In genomic region chrX:77795858-77796174, GRCm38 (mm10) we compare ENCODE assay signal across 8 mouse cellular contexts. TPM values are rescaled to one million over a fixed set of nuclear protein-coding genes. Genes with fewer than 3 reads are reported as not detected.
A peak's percentile ranks its signal among the peaks of the same experiment; 100 is the strongest.
DNase-seq lines count a peak whose midpoint lies in the region; ATAC-seq lines count a peak whose summit lies in the region.

No protein-coding gene starts in this region.

- H3K27ac ChIP-seq in embryonic facial prominence, embryonic 14.5 days (replicated peaks; ENCODE audit: low read depth, low read length), result peak overlapping the region; percentile 77; the same call in 1 of the 2 replicates
- peak overlapping the region; percentile 88 for H3K27ac ChIP-seq in heart, embryonic 10.5 days
- peak overlapping the region; percentile 92 for H3K27ac ChIP-seq in kidney, embryonic 15.5 days

- WGBS in embryonic facial prominence, embryonic 14.5 days, result 52% methylated on average over 9 of the region's 30 CpGs
- WGBS in heart, embryonic 10.5 days, result 18% methylated on average over 30 of the region's 30 CpGs
- 16% methylated on average over 29 of the region's 30 CpGs for WGBS in kidney, embryonic 15.5 days

- peak overlapping the region; percentile 61 for H3K4me3 ChIP-seq in embryonic facial prominence, embryonic 14.5 days (ENCODE audit: low read depth, low read length)
- peak overlapping the region; percentile 64 for H3K4me3 ChIP-seq in heart, embryonic 10.5 days
- H3K4me3 ChIP-seq in kidney, embryonic 15.5 days (replicated peaks), result peak overlapping the region; percentile 64

- peak overlapping the region; percentile 65 for H3K4me2 ChIP-seq in embryonic facial prominence, embryonic 14.5 days (ENCODE audit: low read depth, low read length)
- peak overlapping the region; percentile 63 for H3K4me2 ChIP-seq in kidney, embryonic 15.5 days

- peak overlapping the region; percentile 70 for H3K9ac ChIP-seq in embryonic facial prominence, embryonic 14.5 days (ENCODE audit: low read depth, low read length)
- H3K9ac ChIP-seq in kidney, embryonic 15.5 days, result peak overlapping the region; percentile 55

- DNase-seq in A20 (ENCODE audit: low read depth, low spot score) (peak; percentile 88), liver (peak; percentile 84)
- peak; percentile 64 to 69 for DNase-seq in adrenal gland, postnatal 4 days (ENCODE audit: low spot score in 2 of 2)
- peak; percentile 93 for DNase-seq in embryonic facial prominence, embryonic 14.5 days (ENCODE audit: low spot score)
- DNase-seq in heart, embryonic 10.5 days (ENCODE audit: low spot score), result peak; percentile 94
- DNase-seq in monocyte, adult 2 months (ENCODE audit: low read depth in 1 of 2, low spot score in 2 of 2), result peak; percentile 59 to 85
- peak; percentile 67 to 73 for DNase-seq in spleen, postnatal 14 days (ENCODE audit: low spot score in 2 of 2)

- H3K36me3 ChIP-seq in embryonic facial prominence, embryonic 14.5 days (ENCODE audit: control insufficient read depth, insufficient read depth, low read length), result no peaks in the 10 kb centered on the region
- no peaks in the 10 kb centered on the region for H3K36me3 ChIP-seq in heart, embryonic 10.5 days
- no peaks in the 10 kb centered on the region for H3K36me3 ChIP-seq in kidney, embryonic 15.5 days

- H3K27me3 ChIP-seq in embryonic facial prominence, embryonic 14.5 days (replicated peaks; ENCODE audit: control insufficient read depth, insufficient read depth, low read length), result no peaks in the 10 kb centered on the region
- no peaks in the 10 kb centered on the region for H3K27me3 ChIP-seq in heart, embryonic 10.5 days (ENCODE audit: insufficient read depth, poor library complexity, severe bottlenecking)
- H3K27me3 ChIP-seq in kidney, embryonic 15.5 days, result no peaks in the 10 kb centered on the region

- peak; percentile 95 for ATAC-seq in embryonic facial prominence, embryonic 14.5 days (ENCODE audit: low read depth)
- ATAC-seq in kidney, embryonic 15.5 days (replicated peaks; ENCODE audit: low FRiP score), result peak; percentile 96

- 0 out of 2 replicates have a peak, but pooled peaks cover 3% of the 10 kb centered on the region for H3K4me1 ChIP-seq in embryonic facial prominence, embryonic 14.5 days (ENCODE audit: control insufficient read depth, insufficient read depth, low read length)
- H3K4me1 ChIP-seq in heart, embryonic 10.5 days, result 0 out of 2 replicates have a peak, but pooled peaks cover 5% of the 10 kb centered on the region
- no peaks in the 10 kb centered on the region for H3K4me1 ChIP-seq in kidney, embryonic 15.5 days

- no peaks in the 10 kb centered on the region for H3K9me3 ChIP-seq in embryonic facial prominence, embryonic 14.5 days (ENCODE audit: control insufficient read depth, low read length)
- no peaks in the 10 kb centered on the region for H3K9me3 ChIP-seq in heart, embryonic 10.5 days
- H3K9me3 ChIP-seq in kidney, embryonic 15.5 days (replicated peaks), result no peaks in the 10 kb centered on the region

RNA-seq across cellular contexts. Expression of gene Prkx, which starts 0.3 kb away (rescaled TPM):
- total RNA-seq in adrenal gland, postnatal 4 days (2021), result 10 to 100 TPM; 11.2 to 11.7 TPM
- 12.2 and 13.4 TPM in 2 replicates for polyA plus RNA-seq in embryonic facial prominence, embryonic 14.5 days (2014; fragmentation: Nextera tagmentation; extraction: Ambion mirVana)
- polyA plus RNA-seq in heart, embryonic 10.5 days (2016; fragmentation: Nextera tagmentation; extraction: Ambion mirVana), result 9.4 and 9.8 TPM in 2 replicates
- polyA plus RNA-seq in kidney, embryonic 15.5 days (2015; fragmentation: Nextera tagmentation; extraction: Ambion mirVana), result 14.8 and 15.3 TPM in 2 replicates

RNA-seq across cellular contexts. Expression of gene Pbsn, which starts 57.6 kb away (rescaled TPM):
- total RNA-seq in adrenal gland, postnatal 4 days (2021), result not detected
- polyA plus RNA-seq in embryonic facial prominence, embryonic 14.5 days (2014; fragmentation: Nextera tagmentation; extraction: Ambion mirVana), result not detected in 2 replicates
- not detected in 2 replicates for polyA plus RNA-seq in heart, embryonic 10.5 days (2016; fragmentation: Nextera tagmentation; extraction: Ambion mirVana)
- polyA plus RNA-seq in kidney, embryonic 15.5 days (2015; fragmentation: Nextera tagmentation; extraction: Ambion mirVana), result not detected in 2 replicates

Comparison
In these comparisons a context has a peak if more than half of its experiments do, and no peak if none do; other contexts are left out.
1. Peak in every context shown above with its lines: DNase-seq, ATAC-seq, H3K4me3 ChIP-seq and H3K27ac ChIP-seq.